14 mouse cellular contexts compared by ENCODE assay signal in genomic region chr13:31349671-31350070, GRCm38 (mm10).
"Had no signal": no experiment of that assay in that cellular context is flagged by ENCODE, and none has a peak within 500 bp of the region (broad histone marks: within the 10 kb centered on the region; RNA-seq: fewer than 3 reads in every experiment).

No protein-coding gene starts in this region.

- H3K27me3 ChIP-seq: liver, embryonic 15.5 days; midbrain, embryonic 13.5 days; neural tube, embryonic 13.5 days had no signal

- DNase-seq: kidney, adult 2 months; kidney, postnatal 4 days; lung, adult 2 months; lung, postnatal 10 days; right cerebral cortex, postnatal 14 days; thymus, postnatal 36 days had no signal

- H3K27ac ChIP-seq: kidney, postnatal 0 days; layer of hippocampus, adult 2 months; limb, embryonic 10.5 days; liver, embryonic 15.5 days; macrophage; midbrain, embryonic 13.5 days; neural tube, embryonic 13.5 days had no signal

- H3K4me2 ChIP-seq: liver, embryonic 11.5 days; liver, embryonic 15.5 days; midbrain, embryonic 13.5 days; neural tube, embryonic 13.5 days had no signal

- H3K9me3 ChIP-seq: limb, embryonic 10.5 days; liver, embryonic 15.5 days; midbrain, embryonic 13.5 days; neural tube, embryonic 13.5 days had no signal

- H3K36me3 ChIP-seq: limb, embryonic 10.5 days; liver, embryonic 15.5 days; midbrain, embryonic 13.5 days; neural tube, embryonic 13.5 days had no signal

- H3K4me3 ChIP-seq: layer of hippocampus, adult 2 months; limb, embryonic 10.5 days; liver, embryonic 15.5 days; midbrain, embryonic 13.5 days; neural tube, embryonic 13.5 days had no signal

- H3K9ac ChIP-seq: liver, embryonic 15.5 days; midbrain, embryonic 13.5 days; neural tube, embryonic 13.5 days had no signal

- ATAC-seq: midbrain, embryonic 13.5 days had no signal

- H3K4me1 ChIP-seq: limb, embryonic 10.5 days; liver, embryonic 15.5 days; midbrain, embryonic 13.5 days; neural tube, embryonic 13.5 days had no signal
